In genomic region chr2:164407708-164408107, GRCm38 (mm10) we compare ENCODE assay signal across 8 mouse cellular contexts. TPM values are rescaled to one million over a fixed set of nuclear protein-coding genes. Genes with fewer than 3 reads are reported as not detected.
DNase-seq lines count a peak whose midpoint lies in the region; ATAC-seq lines count a peak whose summit lies in the region.

No protein-coding gene starts in this region.

- no peak overlapping the region for H3K4me2 ChIP-seq in midbrain, embryonic 15.5 days
- H3K4me2 ChIP-seq in forebrain, embryonic 16.5 days (ENCODE audit: low read length): no peak overlapping the region
- H3K4me2 ChIP-seq in hindbrain, embryonic 14.5 days (replicated peaks): no peak overlapping the region

- ATAC-seq in midbrain, embryonic 15.5 days (replicated peaks): no peak
- ATAC-seq in forebrain, embryonic 16.5 days: peak; percentile 54; the same call in 1 of the 2 replicates
- ATAC-seq in hindbrain, embryonic 14.5 days (ENCODE audit: low FRiP score): no peak
- peak; percentile 71 for ATAC-seq in megakaryocyte-erythroid progenitor cell, adult 5-6 weeks (replicated peaks; ENCODE audit: low FRiP score, low TSS enrichment, poor library complexity, severe bottlenecking)

- peak; percentile 79 for DNase-seq in midbrain, embryonic 10.5 days (ENCODE audit: low spot score)
- peak; percentile 41 for DNase-seq in cerebellum, adult 11-12 months
- DNase-seq in hindbrain, embryonic 14.5 days (ENCODE audit: low spot score): peak; percentile 83
- DNase-seq in left cerebral cortex, adult 18-20 months (ENCODE audit: low spot score in 2 of 2): peak; percentile 72 to 73
- DNase-seq in spleen, postnatal 36 days (ENCODE audit: low spot score in 2 of 2): peak; percentile 31 to 40

- no peak overlapping the region for H3K9ac ChIP-seq in midbrain, embryonic 15.5 days
- no peak overlapping the region for H3K9ac ChIP-seq in forebrain, embryonic 16.5 days (replicated peaks; ENCODE audit: low read depth, low read length)
- no peak overlapping the region for H3K9ac ChIP-seq in hindbrain, embryonic 14.5 days

- peaks cover 34% of the 10 kb centered on the region for H3K4me1 ChIP-seq in midbrain, embryonic 10.5 days
- H3K4me1 ChIP-seq in midbrain, embryonic 15.5 days: peaks cover 12% of the 10 kb centered on the region; the same call in 1 of the 2 replicates
- H3K4me1 ChIP-seq in forebrain, embryonic 16.5 days (replicated peaks; ENCODE audit: control insufficient read depth, insufficient read depth, low read length): peaks cover 8% of the 10 kb centered on the region
- H3K4me1 ChIP-seq in hindbrain, embryonic 14.5 days (replicated peaks; ENCODE audit: control insufficient read depth, insufficient read depth, low read length): peaks cover 5% of the 10 kb centered on the region; the same call in 1 of the 2 replicates

- no peaks in the 10 kb centered on the region for H3K9me3 ChIP-seq in midbrain, embryonic 10.5 days (replicated peaks)
- H3K9me3 ChIP-seq in midbrain, embryonic 15.5 days: no peaks in the 10 kb centered on the region
- H3K9me3 ChIP-seq in forebrain, embryonic 16.5 days (ENCODE audit: control insufficient read depth, low read length): no peaks in the 10 kb centered on the region
- no peaks in the 10 kb centered on the region for H3K9me3 ChIP-seq in hindbrain, embryonic 14.5 days (ENCODE audit: control insufficient read depth, low read length)

- peaks cover 90% of the 10 kb centered on the region for H3K27me3 ChIP-seq in midbrain, embryonic 10.5 days (ENCODE audit: low read depth, poor library complexity, severe bottlenecking)
- peaks cover 77% of the 10 kb centered on the region for H3K27me3 ChIP-seq in midbrain, embryonic 15.5 days (replicated peaks)
- peaks cover 63% of the 10 kb centered on the region for H3K27me3 ChIP-seq in forebrain, embryonic 16.5 days (replicated peaks; ENCODE audit: control insufficient read depth, insufficient read depth, low read length)
- H3K27me3 ChIP-seq in hindbrain, embryonic 14.5 days (ENCODE audit: control insufficient read depth, insufficient read depth, low read length): peaks cover 78% of the 10 kb centered on the region

- H3K4me3 ChIP-seq in midbrain, embryonic 10.5 days: peak overlapping the region; percentile 14; the same call in 1 of the 2 replicates
- no peak overlapping the region for H3K4me3 ChIP-seq in midbrain, embryonic 15.5 days
- no peak overlapping the region for H3K4me3 ChIP-seq in forebrain, embryonic 16.5 days (replicated peaks; ENCODE audit: low read length)
- no peak overlapping the region for H3K4me3 ChIP-seq in hindbrain, embryonic 14.5 days (replicated peaks; ENCODE audit: low read length)

- WGBS in midbrain, embryonic 10.5 days: 2% methylated on average over 22 of the region's 22 CpGs
- 3% methylated on average over 22 of the region's 22 CpGs for WGBS in midbrain, embryonic 15.5 days
- under 1% methylated on average over 22 of the region's 22 CpGs for WGBS in forebrain, embryonic 16.5 days
- under 1% methylated on average over 22 of the region's 22 CpGs for WGBS in hindbrain, embryonic 14.5 days

- no peaks in the 10 kb centered on the region for H3K36me3 ChIP-seq in midbrain, embryonic 10.5 days
- no peaks in the 10 kb centered on the region for H3K36me3 ChIP-seq in midbrain, embryonic 15.5 days (replicated peaks)
- no peaks in the 10 kb centered on the region for H3K36me3 ChIP-seq in forebrain, embryonic 16.5 days (ENCODE audit: control insufficient read depth, insufficient read depth)
- no peaks in the 10 kb centered on the region for H3K36me3 ChIP-seq in hindbrain, embryonic 14.5 days (replicated peaks; ENCODE audit: control insufficient read depth, insufficient read depth)

- H3K27ac ChIP-seq in midbrain, embryonic 10.5 days (replicated peaks): no peak overlapping the region
- H3K27ac ChIP-seq in midbrain, embryonic 15.5 days: no peak overlapping the region
- no peak overlapping the region for H3K27ac ChIP-seq in forebrain, embryonic 16.5 days (ENCODE audit: low read length)
- no peak overlapping the region for H3K27ac ChIP-seq in hindbrain, embryonic 14.5 days

RNA-seq across cellular contexts. Expression of gene Matn4, which starts 2.7 kb away (rescaled TPM):
- 0.21 TPM in 1 of 2 replicates, not detected in the other for polyA plus RNA-seq in midbrain, embryonic 10.5 days (2016; fragmentation: Nextera tagmentation; extraction: Ambion mirVana)
- polyA plus RNA-seq in midbrain, embryonic 15.5 days (2015; fragmentation: Nextera tagmentation; extraction: Ambion mirVana): 0.65 and 0.89 TPM in 2 replicates
- 2.0 and 3.1 TPM in 2 replicates for polyA plus RNA-seq in forebrain, embryonic 16.5 days (2015; fragmentation: Nextera tagmentation; extraction: Ambion mirVana)
- 0.44 and 0.75 TPM in 2 replicates for polyA plus RNA-seq in hindbrain, embryonic 14.5 days (2014; fragmentation: Nextera tagmentation; extraction: Ambion mirVana)
- 1 to 10 TPM; 8.4 to 8.5 TPM for total RNA-seq in left cerebral cortex, adult 18-20 months (2021)
- total RNA-seq in megakaryocyte-erythroid progenitor cell, adult 5-6 weeks (2014; fragmentation: Nextera tagmentation): not detected in 2 replicates
- 0.09 TPM in 1 of 2 replicates, not detected in the other for total RNA-seq in megakaryocyte-erythroid progenitor cell, adult 5-6 weeks (2017)

RNA-seq across cellular contexts. Expression of gene Rbpjl, which starts 4.8 kb away (rescaled TPM):
- polyA plus RNA-seq in midbrain, embryonic 10.5 days (2016; fragmentation: Nextera tagmentation; extraction: Ambion mirVana): not detected in 2 replicates
- polyA plus RNA-seq in midbrain, embryonic 15.5 days (2015; fragmentation: Nextera tagmentation; extraction: Ambion mirVana): 0.05 TPM in 1 of 2 replicates, not detected in the other
- 0.10 and 0.11 TPM in 2 replicates for polyA plus RNA-seq in forebrain, embryonic 16.5 days (2015; fragmentation: Nextera tagmentation; extraction: Ambion mirVana)
- polyA plus RNA-seq in hindbrain, embryonic 14.5 days (2014; fragmentation: Nextera tagmentation; extraction: Ambion mirVana): 0.04 and 0.15 TPM in 2 replicates
- under 1 TPM; 0.33 to 0.56 TPM for total RNA-seq in left cerebral cortex, adult 18-20 months (2021)
- total RNA-seq in megakaryocyte-erythroid progenitor cell, adult 5-6 weeks (2014; fragmentation: Nextera tagmentation): not detected in 2 replicates
- not detected in 2 replicates for total RNA-seq in megakaryocyte-erythroid progenitor cell, adult 5-6 weeks (2017)

RNA-seq across cellular contexts. Expression of gene Slpi, which starts 18.8 kb away (rescaled TPM):
- polyA plus RNA-seq in midbrain, embryonic 10.5 days (2016; fragmentation: Nextera tagmentation; extraction: Ambion mirVana): 0.31 TPM in 1 of 2 replicates, not detected in the other
- not detected in 2 replicates for polyA plus RNA-seq in midbrain, embryonic 15.5 days (2015; fragmentation: Nextera tagmentation; extraction: Ambion mirVana)
- polyA plus RNA-seq in forebrain, embryonic 16.5 days (2015; fragmentation: Nextera tagmentation; extraction: Ambion mirVana): not detected in 2 replicates
- 0.33 and 0.62 TPM in 2 replicates for polyA plus RNA-seq in hindbrain, embryonic 14.5 days (2014; fragmentation: Nextera tagmentation; extraction: Ambion mirVana)
- total RNA-seq in left cerebral cortex, adult 18-20 months (2021): under 1 TPM in 1 of 2 experiments, not detected in 1; 0.82 TPM
- not detected in 2 replicates for total RNA-seq in megakaryocyte-erythroid progenitor cell, adult 5-6 weeks (2014; fragmentation: Nextera tagmentation)
- not detected in 2 replicates for total RNA-seq in megakaryocyte-erythroid progenitor cell, adult 5-6 weeks (2017)

RNA-seq across cellular contexts. Expression of gene Sdc4, which starts 36.0 kb away (rescaled TPM):
- 16.1 and 17.4 TPM in 2 replicates for polyA plus RNA-seq in midbrain, embryonic 10.5 days (2016; fragmentation: Nextera tagmentation; extraction: Ambion mirVana)
- polyA plus RNA-seq in midbrain, embryonic 15.5 days (2015; fragmentation: Nextera tagmentation; extraction: Ambion mirVana): 6.7 and 7.1 TPM in 2 replicates
- polyA plus RNA-seq in forebrain, embryonic 16.5 days (2015; fragmentation: Nextera tagmentation; extraction: Ambion mirVana): 5.1 and 8.2 TPM in 2 replicates
- 6.8 and 9.3 TPM in 2 replicates for polyA plus RNA-seq in hindbrain, embryonic 14.5 days (2014; fragmentation: Nextera tagmentation; extraction: Ambion mirVana)
- 10 to 100 TPM; 72.7 to 80.1 TPM for total RNA-seq in left cerebral cortex, adult 18-20 months (2021)
- total RNA-seq in megakaryocyte-erythroid progenitor cell, adult 5-6 weeks (2014; fragmentation: Nextera tagmentation): 1.0 and 5.3 TPM in 2 replicates
- total RNA-seq in megakaryocyte-erythroid progenitor cell, adult 5-6 weeks (2017): 0.23 and 1.3 TPM in 2 replicates

RNA-seq across cellular contexts. Expression of gene Sys1, which starts 49.1 kb away (rescaled TPM):
- polyA plus RNA-seq in midbrain, embryonic 10.5 days (2016; fragmentation: Nextera tagmentation; extraction: Ambion mirVana): 64.8 and 65.9 TPM in 2 replicates
- polyA plus RNA-seq in midbrain, embryonic 15.5 days (2015; fragmentation: Nextera tagmentation; extraction: Ambion mirVana): 87.9 and 90.5 TPM in 2 replicates
- polyA plus RNA-seq in forebrain, embryonic 16.5 days (2015; fragmentation: Nextera tagmentation; extraction: Ambion mirVana): 69.5 and 76.9 TPM in 2 replicates
- polyA plus RNA-seq in hindbrain, embryonic 14.5 days (2014; fragmentation: Nextera tagmentation; extraction: Ambion mirVana): 87.1 and 92.6 TPM in 2 replicates
- total RNA-seq in left cerebral cortex, adult 18-20 months (2021): 10 to 100 TPM; 43.5 to 44.6 TPM
- 25.7 and 26.7 TPM in 2 replicates for total RNA-seq in megakaryocyte-erythroid progenitor cell, adult 5-6 weeks (2014; fragmentation: Nextera tagmentation)
- total RNA-seq in megakaryocyte-erythroid progenitor cell, adult 5-6 weeks (2017): 10.9 and 16.0 TPM in 2 replicates

Comparison
In these comparisons a context has a peak if more than half of its experiments do, and no peak if none do; other contexts are left out.
1. ATAC-seq: peak in forebrain, embryonic 16.5 days (single experiment) and megakaryocyte-erythroid progenitor cell, adult 5-6 weeks (single experiment); none in midbrain, embryonic 15.5 days (single experiment) and hindbrain, embryonic 14.5 days (single experiment).
2. Peak in every context shown above with its lines, with median percentiles within 50 percentile points of each other: DNase-seq.